Mouse (Mus musculus) inflammation-experienced regulatory T-cells, adult 16 weeks (primary cell): ENCODE data around the gene Kif23. TPM values are rescaled to one million over a fixed set of nuclear protein-coding genes. Genes with fewer than 3 reads are reported as not detected.

Experiments
- polyA plus RNA-seq: library from polyadenylated mRNA; unstranded; fragments of 100-300 nt; shearing (Covaris generic); gene quantifications from one replicate; pipeline ENCODE4 v1.2.1, GENCODE M21; 2017

Kif23 gene
- 15.5 TPM for polyA plus RNA-seq

DNA sequence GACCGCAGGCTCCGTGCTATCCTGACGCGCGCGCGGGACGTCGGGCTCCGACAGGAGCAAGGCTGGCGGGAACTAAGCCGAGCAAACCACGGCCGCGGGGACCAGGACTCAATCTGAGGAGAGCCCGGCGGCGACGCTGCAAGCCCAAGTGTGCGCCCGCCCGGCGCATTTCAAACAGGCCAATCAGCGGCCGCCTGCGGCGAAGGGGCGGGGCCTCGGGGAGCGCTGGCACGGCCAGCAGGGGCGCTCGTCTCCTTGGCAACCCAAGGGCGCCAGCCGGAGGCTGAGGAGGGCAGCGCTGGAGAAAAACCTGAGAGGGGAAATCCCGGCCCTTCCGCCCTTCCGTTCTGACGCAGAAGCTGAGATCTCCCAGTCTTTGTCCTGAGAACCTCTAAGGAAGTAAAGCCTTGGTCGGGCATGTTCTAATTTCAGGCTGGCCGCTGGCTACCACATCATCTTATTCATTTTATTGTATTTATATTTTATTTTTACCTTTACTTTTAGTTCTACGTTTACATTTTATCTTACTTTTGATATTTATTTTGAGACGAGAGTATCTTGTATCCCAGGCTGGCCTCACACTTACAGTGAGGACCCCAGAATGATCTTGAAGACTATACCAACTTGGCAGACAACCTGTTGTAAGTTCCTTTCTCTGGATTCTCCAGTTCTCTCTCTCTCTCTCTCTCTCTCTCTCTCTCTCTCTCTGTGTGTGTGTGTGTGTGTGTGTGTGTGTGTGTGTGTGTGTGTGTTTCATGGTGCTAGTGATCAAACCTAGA lies at the start of gene Kif23:
TSS of gene Kif23 (minus strand) at position 152 of the 779 bp plus-strand sequence.

GRCm38 (mm10) chr9:61914203-61914916 lies 32.2 kb downstream of the Kif23 start, which contains the start of gene Rplp1:
TSS of gene Rplp1 (minus strand) at chr9:61914542.

Other genes starting within 250 kb of the Kif23 start
- 1,506 TPM for gene Rplp1, start 32.2 kb downstream of the Kif23 start, polyA plus RNA-seq
- gene Paqr5, start 80.1 kb upstream of the Kif23 start, polyA plus RNA-seq: 0.20 TPM
- gene Glce, start 175.9 kb upstream of the Kif23 start, polyA plus RNA-seq: 10.0 TPM